Mouse (Mus musculus): ENCODE data around the gene Ttc27. TPM values are rescaled to one million over a fixed set of nuclear protein-coding genes. Genes with fewer than 3 reads are reported as not detected.
A peak's percentile ranks its signal among the peaks of the same experiment; 100 is the strongest.

Ttc27 gene
- polyA plus RNA-seq, 1 experiment from 2014 or later, result 27.1 TPM

GRCm38 (mm10) chr17:74707637-74708152, 9.8 kb upstream of the Ttc27 start:
- no peaks in the 10 kb centered on the region for H3K9me3 ChIP-seq
- H3K27ac ChIP-seq, result no peak overlapping the region
- H3K4me3 ChIP-seq (replicated peaks), result no peak overlapping the region
- H3K36me3 ChIP-seq, result peaks cover 17% of the 10 kb centered on the region
- WGBS, result 94% methylated on average over 7 of the region's 7 CpGs
- H3K4me1 ChIP-seq (replicated peaks), result 0 out of 2 replicates have a peak, but pooled peaks cover 5% of the 10 kb centered on the region
- H3K4me2 ChIP-seq, result no peak overlapping the region
- ATAC-seq (ENCODE audit: insufficient number of reproducible peaks, insufficient read depth, low FRiP score, low TSS enrichment, low read depth), result no peak
- H3K9ac ChIP-seq (replicated peaks), result no peak overlapping the region
- H3K27me3 ChIP-seq, result no peaks in the 10 kb centered on the region

- Histone ChIP-seq H3K4me1 (replicated peaks) (0 out of 2 replicates have a peak, but pooled peaks cover 5% of the 10 kb centered on the region), H3K9me3 (no peaks in the 10 kb centered on the region), H3K27ac (no peak overlapping the region), H3K27me3 (no peaks in the 10 kb centered on the region), H3K36me3 (no peaks in the 10 kb centered on the region), H3K9ac (replicated peaks) (no peak overlapping the region), H3K4me2 (no peak overlapping the region), H3K4me3 (replicated peaks) (no peak overlapping the region)
- 72% methylated on average over 4 of the region's 4 CpGs for WGBS
- ATAC-seq (ENCODE audit: insufficient number of reproducible peaks, insufficient read depth, low FRiP score, low TSS enrichment, low read depth), result no peak
These were observed 6.8 kb upstream of the Ttc27 start for GRCm38 (mm10) chr17:74710731-74711130.

- Histone ChIP-seq H3K4me1 (replicated peaks) (0 out of 2 replicates have a peak, but pooled peaks cover 5% of the 10 kb centered on the region), H3K36me3 (no peaks in the 10 kb centered on the region), H3K9ac (replicated peaks) (no peak overlapping the region), H3K27ac (no peak overlapping the region), H3K9me3 (no peaks in the 10 kb centered on the region), H3K4me2 (no peak overlapping the region), H3K4me3 (replicated peaks) (no peak overlapping the region), H3K27me3 (no peaks in the 10 kb centered on the region)
- no peak for ATAC-seq (ENCODE audit: insufficient number of reproducible peaks, insufficient read depth, low FRiP score, low TSS enrichment, low read depth)
- WGBS, result 77% methylated on average over 8 of the region's 8 CpGs
These were observed 5.9 kb upstream of the Ttc27 start for GRCm38 (mm10) chr17:74711627-74712026.

- Histone ChIP-seq H3K4me1 (replicated peaks) (peaks cover 14% of the 10 kb centered on the region; the same call in 1 of the 2 replicates), H3K36me3 (peaks cover 8% of the 10 kb centered on the region; the same call in 1 of the 2 replicates), H3K4me3 (replicated peaks) (no peak overlapping the region), H3K27me3 (no peaks in the 10 kb centered on the region), H3K4me2 (no peak overlapping the region), H3K9ac (replicated peaks) (no peak overlapping the region), H3K27ac (no peak overlapping the region), H3K9me3 (no peaks in the 10 kb centered on the region)
- 57% methylated on average over 3 of the region's 3 CpGs for WGBS
- ATAC-seq (ENCODE audit: insufficient number of reproducible peaks, insufficient read depth, low FRiP score, low TSS enrichment, low read depth), result no peak
These were observed 2.4 kb upstream of the Ttc27 start for GRCm38 (mm10) chr17:74715128-74715527.

- no peaks in the 10 kb centered on the region for H3K27me3 ChIP-seq
- no peak overlapping the region for H3K9ac ChIP-seq (replicated peaks)
- H3K4me1 ChIP-seq (replicated peaks), result peaks cover 14% of the 10 kb centered on the region; the same call in 1 of the 2 replicates
- no peak overlapping the region for H3K4me3 ChIP-seq (replicated peaks)
- no peaks in the 10 kb centered on the region for H3K9me3 ChIP-seq
- no peak overlapping the region for H3K27ac ChIP-seq
- no peak overlapping the region for H3K4me2 ChIP-seq
- 33% methylated on average over 1 of the region's 1 CpGs for WGBS
- 0 out of 2 replicates have a peak, but pooled peaks have one; percentile 16 for ATAC-seq (ENCODE audit: insufficient number of reproducible peaks, insufficient read depth, low FRiP score, low TSS enrichment, low read depth)
- H3K36me3 ChIP-seq, result peaks cover 8% of the 10 kb centered on the region; the same call in 1 of the 2 replicates
These were observed 1.8 kb upstream of the Ttc27 start for GRCm38 (mm10) chr17:74715724-74716123.

- peak overlapping the region; percentile 76 for H3K4me3 ChIP-seq (replicated peaks)
- ATAC-seq (ENCODE audit: insufficient number of reproducible peaks, insufficient read depth, low FRiP score, low TSS enrichment, low read depth), result no peak
- no peaks in the 10 kb centered on the region for H3K9me3 ChIP-seq
- no peak overlapping the region for H3K9ac ChIP-seq (replicated peaks)
- 55% methylated on average over 3 of the region's 3 CpGs for WGBS
- peak overlapping the region; percentile 84 for H3K4me2 ChIP-seq
- no peak overlapping the region for H3K27ac ChIP-seq
- no peaks in the 10 kb centered on the region for H3K27me3 ChIP-seq
- H3K36me3 ChIP-seq, result peaks cover 10% of the 10 kb centered on the region; the same call in 1 of the 2 replicates
- peaks cover 13% of the 10 kb centered on the region; the same call in 1 of the 2 replicates for H3K4me1 ChIP-seq (replicated peaks)
These were observed 889 bp upstream of the Ttc27 start for GRCm38 (mm10) chr17:74716643-74717042.

GRCm38 (mm10) chr17:74717091-74717617, 378 bp upstream of the Ttc27 start:
- Histone ChIP-seq H3K4me1 (replicated peaks) (peaks cover 9% of the 10 kb centered on the region; the same call in 1 of the 2 replicates), H3K9me3 (no peaks in the 10 kb centered on the region), H3K4me3 (replicated peaks) (peak overlapping the region; percentile 76), H3K27ac (peak overlapping the region; percentile 78), H3K4me2 (peak overlapping the region; percentile 84), H3K9ac (replicated peaks) (peak overlapping the region; percentile 57), H3K27me3 (no peaks in the 10 kb centered on the region), H3K36me3 (peaks cover 15% of the 10 kb centered on the region; the same call in 1 of the 2 replicates)
- ATAC-seq (ENCODE audit: insufficient number of reproducible peaks, insufficient read depth, low FRiP score, low TSS enrichment, low read depth), result peak; percentile 17; the same call in 1 of the 2 replicates
- 10% methylated on average over 14 of the region's 14 CpGs for WGBS

GRCm38 (mm10) chr17:74732872-74733271, 15.3 kb downstream of the Ttc27 start:
- no peak overlapping the region for H3K4me3 ChIP-seq (replicated peaks)
- no peak for ATAC-seq (ENCODE audit: insufficient number of reproducible peaks, insufficient read depth, low FRiP score, low TSS enrichment, low read depth)
- no peaks in the 10 kb centered on the region for H3K9me3 ChIP-seq

GRCm38 (mm10) chr17:74735392-74735791, 17.9 kb downstream of the Ttc27 start:
- Histone ChIP-seq H3K27me3 (no peaks in the 10 kb centered on the region), H3K4me1 (replicated peaks) (no peaks in the 10 kb centered on the region), H3K27ac (no peak overlapping the region), H3K36me3 (peaks cover 31% of the 10 kb centered on the region), H3K4me2 (no peak overlapping the region), H3K9me3 (no peaks in the 10 kb centered on the region), H3K4me3 (replicated peaks) (no peak overlapping the region), H3K9ac (replicated peaks) (no peak overlapping the region)
- 92% methylated on average over 11 of the region's 11 CpGs for WGBS
- no peak for ATAC-seq (ENCODE audit: insufficient number of reproducible peaks, insufficient read depth, low FRiP score, low TSS enrichment, low read depth)

More at GRCm38 (mm10) chr17:74732872-74733271, 15.3 kb downstream of the Ttc27 start:
- H3K27me3 ChIP-seq, result no peaks in the 10 kb centered on the region
- H3K4me1 ChIP-seq (replicated peaks), result no peaks in the 10 kb centered on the region
- peaks cover 35% of the 10 kb centered on the region for H3K36me3 ChIP-seq
- H3K4me2 ChIP-seq, result no peak overlapping the region
- H3K27ac ChIP-seq, result no peak overlapping the region
- no peak overlapping the region for H3K9ac ChIP-seq (replicated peaks)

GRCm38 (mm10) chr17:74749659-74750058, 32.1 kb downstream of the Ttc27 start:
- ATAC-seq (ENCODE audit: insufficient number of reproducible peaks, insufficient read depth, low FRiP score, low TSS enrichment, low read depth), result no peak
- H3K4me1 ChIP-seq (replicated peaks), result no peaks in the 10 kb centered on the region
- no peaks in the 10 kb centered on the region for H3K27me3 ChIP-seq
- no peaks in the 10 kb centered on the region for H3K9me3 ChIP-seq
- peaks cover 14% of the 10 kb centered on the region; the same call in 1 of the 2 replicates for H3K36me3 ChIP-seq
- 81% methylated on average over 1 of the region's 1 CpGs for WGBS
- H3K4me3 ChIP-seq (replicated peaks), result no peak overlapping the region
- H3K4me2 ChIP-seq, result no peak overlapping the region
- no peak overlapping the region for H3K9ac ChIP-seq (replicated peaks)
- no peak overlapping the region for H3K27ac ChIP-seq

- H3K27ac ChIP-seq, result no peak overlapping the region
- no peak overlapping the region for H3K4me2 ChIP-seq
- no peaks in the 10 kb centered on the region for H3K9me3 ChIP-seq
- 85% methylated on average over 4 of the region's 4 CpGs for whole genome bisulfite sequencing
- H3K36me3 ChIP-seq, result peaks cover 14% of the 10 kb centered on the region; the same call in 1 of the 2 replicates
- ATAC-seq (ENCODE audit: insufficient number of reproducible peaks, insufficient read depth, low FRiP score, low TSS enrichment, low read depth), result no peak
- H3K4me3 ChIP-seq (replicated peaks), result no peak overlapping the region
- no peaks in the 10 kb centered on the region for H3K4me1 ChIP-seq (replicated peaks)
- H3K9ac ChIP-seq (replicated peaks), result no peak overlapping the region
- H3K27me3 ChIP-seq, result no peaks in the 10 kb centered on the region
These were observed 33.5 kb downstream of the Ttc27 start for GRCm38 (mm10) chr17:74751026-74751425.
